Mouse (Mus musculus): ENCODE measurements around the gene Ly6g5c. TPM values are rescaled to one million over a fixed set of nuclear protein-coding genes. Genes with fewer than 3 reads are reported as not detected.

Gene Ly6g5c
- polyA plus RNA-seq, 2 experiments: not detected

DNA sequence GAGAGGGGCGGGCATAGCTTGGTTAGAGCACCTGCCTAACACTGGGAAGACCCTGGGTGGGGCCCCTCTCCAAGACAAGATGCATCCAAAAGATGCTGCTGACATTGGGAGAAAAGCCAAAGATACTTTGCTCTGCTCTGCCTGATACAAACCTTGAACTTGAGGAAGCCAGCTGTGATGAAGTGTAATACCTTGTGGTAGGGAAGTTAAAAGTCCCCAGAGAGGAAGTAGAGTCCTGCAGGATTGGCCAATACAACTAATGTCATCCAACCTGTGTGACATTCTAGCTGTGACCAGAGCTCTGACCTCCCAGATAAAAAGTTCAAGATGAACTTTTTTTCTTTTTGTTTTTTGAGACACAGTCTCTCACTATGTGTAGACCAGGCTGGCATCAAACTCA is 17.0 kb downstream of the Ly6g5c start:
- TF ChIP-seq POLR2A (IDR thresholded peaks at IDR 0.05; ENCODE audit: borderline replicate concordance, extremely low read depth, insufficient read depth, insufficient read length): no peak
- Histone ChIP-seq H3K27ac (replicated peaks; ENCODE audit: low read depth, low read length) (no peak overlapping the region), H3K9ac (ENCODE audit: low read depth, low read length, severe bottlenecking) (no peak overlapping the region; the same call in 1 of the 2 replicates), H3K4me2 (replicated peaks; ENCODE audit: low read depth, low read length, severe bottlenecking) (no peak overlapping the region), H3K4me3 (replicated peaks; ENCODE audit: low read length) (no peak overlapping the region; the same call in 1 of the 2 replicates), H3K4me1 (ENCODE audit: control insufficient read depth, insufficient read depth, low read length) (peaks cover 19% of the 10 kb centered on the region), H3K9me3 (ENCODE audit: control insufficient read depth, low read length) (no peaks in the 10 kb centered on the region), H3K36me3 (ENCODE audit: control insufficient read depth, insufficient read depth, low read length) (peaks cover 20% of the 10 kb centered on the region), H3K27me3 (ENCODE audit: control insufficient read depth, insufficient read depth, low read length) (no peaks in the 10 kb centered on the region)
- ATAC-seq (ENCODE audit: low FRiP score, low read depth) (no peak), DNase-seq (ENCODE audit: low spot score) (no peak)
- WGBS: 90% methylated on average over 1 of the region's 1 CpGs

- H3K27ac ChIP-seq (replicated peaks; ENCODE audit: low read depth, low read length): peak overlapping the region; percentile 74
- H3K9ac ChIP-seq (ENCODE audit: low read depth, low read length, severe bottlenecking): peak overlapping the region; percentile 77
Measured at GRCm38 (mm10) chr17:35125578-35125977, 17.5 kb downstream of the Ly6g5c start.

DNA sequence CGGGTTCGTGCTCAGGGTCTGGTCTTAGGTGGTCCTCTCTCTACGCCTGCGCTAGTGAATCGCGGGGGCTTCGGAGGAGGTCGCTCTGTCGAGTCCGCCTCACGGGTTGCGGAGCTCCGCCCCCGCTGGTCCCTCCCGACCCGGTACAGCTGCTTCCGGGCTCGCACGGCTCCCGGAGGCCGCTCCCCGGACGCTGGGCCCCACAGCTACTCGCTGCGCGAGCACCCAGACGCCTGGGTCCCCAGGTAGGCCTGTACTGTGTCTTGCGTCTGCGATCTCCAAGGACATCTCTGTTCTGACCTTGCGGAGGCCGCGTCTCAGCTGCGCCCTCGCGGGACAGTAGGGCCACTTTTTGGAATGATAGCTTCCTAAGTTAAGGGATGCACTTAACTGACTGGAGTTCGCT is 18.1 kb downstream of the Ly6g5c start, which contains the start of gene D17H6S53E:
TSS of gene D17H6S53E (plus strand) at position 168 of the 406 bp plus-strand sequence.
- DNase-seq (ENCODE audit: low spot score) (peak; percentile 66), ATAC-seq (ENCODE audit: low FRiP score, low read depth) (peak; percentile 60)
- Histone ChIP-seq H3K36me3 (ENCODE audit: control insufficient read depth, insufficient read depth, low read length) (peaks cover 25% of the 10 kb centered on the region), H3K4me2 (replicated peaks; ENCODE audit: low read depth, low read length, severe bottlenecking) (peak within 1 kb of the TSS; percentile 84), H3K4me1 (ENCODE audit: control insufficient read depth, insufficient read depth, low read length) (peaks cover 16% of the 10 kb centered on the region), H3K9me3 (ENCODE audit: control insufficient read depth, low read length) (no peaks in the 10 kb centered on the region), H3K27me3 (ENCODE audit: control insufficient read depth, insufficient read depth, low read length) (no peaks in the 10 kb centered on the region), H3K27ac (replicated peaks; ENCODE audit: low read depth, low read length) (peak within 1 kb of the TSS; percentile 74), H3K4me3 (replicated peaks; ENCODE audit: low read length) (peak within 1 kb of the TSS; percentile 62), H3K9ac (ENCODE audit: low read depth, low read length, severe bottlenecking) (peak within 1 kb of the TSS; percentile 77)
- under 1% methylated on average over 24 of the region's 36 CpGs for WGBS
- peak; percentile 62; the same call in 1 of the 2 replicates for TF ChIP-seq POLR2A (IDR thresholded peaks at IDR 0.05; ENCODE audit: borderline replicate concordance, extremely low read depth, insufficient read depth, insufficient read length)

More at GRCm38 (mm10) chr17:35125578-35125977, 17.5 kb downstream of the Ly6g5c start:
- TF ChIP-seq POLR2A (IDR thresholded peaks at IDR 0.05; ENCODE audit: borderline replicate concordance, extremely low read depth, insufficient read depth, insufficient read length): no peak
- H3K4me3 ChIP-seq (replicated peaks; ENCODE audit: low read length): peak overlapping the region; percentile 62
- H3K4me1 ChIP-seq (ENCODE audit: control insufficient read depth, insufficient read depth, low read length): peaks cover 16% of the 10 kb centered on the region
- H3K36me3 ChIP-seq (ENCODE audit: control insufficient read depth, insufficient read depth, low read length): peaks cover 25% of the 10 kb centered on the region
- no peaks in the 10 kb centered on the region for H3K27me3 ChIP-seq (ENCODE audit: control insufficient read depth, insufficient read depth, low read length)
- DNase-seq (ENCODE audit: low spot score) (no peak), ATAC-seq (ENCODE audit: low FRiP score, low read depth) (no peak)
- H3K4me2 ChIP-seq (replicated peaks; ENCODE audit: low read depth, low read length, severe bottlenecking): peak overlapping the region; percentile 84
- WGBS: 25% methylated on average over 6 of the region's 6 CpGs
- H3K9me3 ChIP-seq (ENCODE audit: control insufficient read depth, low read length): no peaks in the 10 kb centered on the region

GRCm38 (mm10) chr17:35127017-35127416 is 18.9 kb downstream of the Ly6g5c start:
- Histone ChIP-seq H3K27ac (replicated peaks; ENCODE audit: low read depth, low read length) (no peak overlapping the region), H3K27me3 (ENCODE audit: control insufficient read depth, insufficient read depth, low read length) (no peaks in the 10 kb centered on the region), H3K4me2 (replicated peaks; ENCODE audit: low read depth, low read length, severe bottlenecking) (peak overlapping the region; percentile 84), H3K9me3 (ENCODE audit: control insufficient read depth, low read length) (no peaks in the 10 kb centered on the region), H3K4me3 (replicated peaks; ENCODE audit: low read length) (peak overlapping the region; percentile 62), H3K36me3 (ENCODE audit: control insufficient read depth, insufficient read depth, low read length) (peaks cover 25% of the 10 kb centered on the region), H3K9ac (ENCODE audit: low read depth, low read length, severe bottlenecking) (peak overlapping the region; percentile 77), H3K4me1 (ENCODE audit: control insufficient read depth, insufficient read depth, low read length) (peaks cover 16% of the 10 kb centered on the region)
- TF ChIP-seq POLR2A (IDR thresholded peaks at IDR 0.05; ENCODE audit: borderline replicate concordance, extremely low read depth, insufficient read depth, insufficient read length): no peak
- 69% methylated on average over 13 of the region's 13 CpGs for WGBS
- DNase-seq (ENCODE audit: low spot score) (no peak), ATAC-seq (ENCODE audit: low FRiP score, low read depth) (no peak)

DNA sequence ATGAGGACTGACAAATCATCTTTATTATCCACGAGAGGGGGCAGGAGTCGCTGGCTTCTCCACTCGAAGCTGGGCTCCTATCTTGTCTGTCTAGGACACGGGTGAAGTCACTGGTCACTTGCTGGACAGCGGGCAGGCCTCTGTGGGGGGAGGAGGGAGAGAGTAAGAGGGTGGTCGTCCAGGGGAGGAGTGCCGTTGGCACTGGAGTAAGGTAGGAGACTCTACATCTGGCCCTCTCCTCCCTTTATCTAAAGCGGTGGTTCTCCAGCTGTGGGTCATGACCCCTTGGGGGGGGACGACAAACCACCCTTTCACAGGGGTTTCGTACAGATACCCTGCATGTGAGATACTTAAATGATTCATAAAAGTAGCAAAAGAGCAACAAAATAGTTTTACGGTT is 20.9 kb downstream of the Ly6g5c start:
- ATAC-seq (ENCODE audit: low FRiP score, low read depth) (no peak), DNase-seq (ENCODE audit: low spot score) (no peak)
- Histone ChIP-seq H3K36me3 (ENCODE audit: control insufficient read depth, insufficient read depth, low read length) (peaks cover 20% of the 10 kb centered on the region), H3K4me2 (replicated peaks; ENCODE audit: low read depth, low read length, severe bottlenecking) (no peak overlapping the region), H3K4me1 (ENCODE audit: control insufficient read depth, insufficient read depth, low read length) (peaks cover 16% of the 10 kb centered on the region), H3K27ac (replicated peaks; ENCODE audit: low read depth, low read length) (no peak overlapping the region), H3K4me3 (replicated peaks; ENCODE audit: low read length) (no peak overlapping the region), H3K9me3 (ENCODE audit: control insufficient read depth, low read length) (no peaks in the 10 kb centered on the region), H3K27me3 (ENCODE audit: control insufficient read depth, insufficient read depth, low read length) (no peaks in the 10 kb centered on the region), H3K9ac (ENCODE audit: low read depth, low read length, severe bottlenecking) (no peak overlapping the region)
- TF ChIP-seq POLR2A (IDR thresholded peaks at IDR 0.05; ENCODE audit: borderline replicate concordance, extremely low read depth, insufficient read depth, insufficient read length): no peak
- WGBS: 65% methylated on average over 11 of the region's 11 CpGs
